Mouse (Mus musculus) kidney, adult 2 months (tissue): ENCODE measurements around the gene Zfp646. TPM values are rescaled to one million over a fixed set of nuclear protein-coding genes. Genes with fewer than 3 reads are reported as not detected.

ENCODE experiments used
- DNase-seq: peaks from one replicate; pipeline ENCODE4 v3.0.0; 2021
- H3K27ac ChIP-seq: fragments of 200-500 bp; 2 replicates; pipeline ENCODE4 v1.5.1; 2012; ENCODE audit warnings: low read depth, low read length, control low read depth, inconsistent platforms; ENCODE audit not compliant: insufficient read depth
- H3K27me3 ChIP-seq: fragments of 200-500 bp; replicated peaks from 2 replicates; pipeline ENCODE4 v1.6.1; 2012; ENCODE audit warnings: mild to moderate bottlenecking, moderate library complexity, low read length, inconsistent platforms; ENCODE audit not compliant: control insufficient read depth, insufficient read depth
- H3K36me3 ChIP-seq: fragments of 200-500 bp; 2 replicates; pipeline ENCODE4 v1.6.1; 2012; ENCODE audit warnings: mild to moderate bottlenecking, moderate library complexity, low read length, inconsistent platforms; ENCODE audit not compliant: control insufficient read depth, insufficient read depth
- H3K4me1 ChIP-seq: fragments of 200-500 bp; 2 replicates; pipeline ENCODE4 v1.6.1; 2011; ENCODE audit warnings: low read length; ENCODE audit not compliant: control insufficient read depth, insufficient read depth
- H3K4me3 ChIP-seq: fragments of 200-500 bp; 2 replicates; pipeline ENCODE4 v1.5.1; 2011; ENCODE audit warnings: mild to moderate bottlenecking, low read depth, low read length, control low read depth; ENCODE audit not compliant: insufficient read depth
- CTCF ChIP-seq: fragments of 200-500 bp; conservative IDR thresholded peaks from 2 replicates; pipeline ENCODE4 v1.5.1; 2011; ENCODE audit warnings: low read depth, mild to moderate bottlenecking, control low read depth, low read length, moderate library complexity, mixed read lengths; ENCODE audit not compliant: insufficient read depth, insufficient read length
- POLR2A ChIP-seq: fragments of 200-500 bp; IDR thresholded peaks from one replicate; pipeline ENCODE4 v1.6.1; 2011; ENCODE audit warnings: low read depth, low read length, control low read depth
- WGBS: fragments of 180-500 bp; shearing (Covaris S2); methylation state at CpG from one replicate; pipeline ENCODE4 v1.1.7; 2018; 5-methylcytosine and 5-hydroxymethylcytosine counted together
- polyA plus RNA-seq: library from polyadenylated mRNA; depleted of rRNA; stranded (reverse); fragments of >200 nt; gene quantifications from 2 replicates; pipeline ENCODE4 v1.2.3, GENCODE M21; 2012

Zfp646 gene
- polyA plus RNA-seq, 1 experiment: 11.9 TPM

DNA sequence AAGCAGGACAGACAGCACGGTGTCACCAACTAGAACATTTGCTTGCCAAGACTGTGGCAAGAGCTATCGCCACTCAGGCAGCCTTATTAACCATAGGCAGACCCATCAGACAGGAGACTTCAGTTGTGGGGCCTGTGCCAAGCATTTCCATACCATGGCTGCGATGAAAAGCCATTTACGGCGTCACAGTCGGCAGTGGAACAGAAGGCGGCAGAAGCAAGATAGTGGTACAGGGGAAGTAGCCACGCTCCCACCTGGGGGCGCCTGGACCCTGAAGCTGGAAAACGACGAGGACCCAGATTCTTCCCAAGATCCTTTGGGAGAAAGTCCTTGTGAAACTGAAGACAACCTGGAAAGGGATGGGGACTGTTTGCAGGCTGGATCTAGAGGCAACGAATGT lies 4.4 kb downstream of the Zfp646 start:
- Histone ChIP-seq H3K4me1 (peaks cover 7% of the 10 kb centered on the region; the same call in 1 of the 2 replicates), H3K27me3 (no peaks in the 10 kb centered on the region), H3K4me3 (no peak overlapping the region), H3K27ac (no peak overlapping the region), H3K36me3 (no peaks in the 10 kb centered on the region; the same call in 1 of the 2 replicates)
- TF ChIP-seq CTCF (no peak), POLR2A (no peak)
- WGBS: 78% methylated on average over 12 of the region's 12 CpGs
- DNase-seq: no peak

DNA sequence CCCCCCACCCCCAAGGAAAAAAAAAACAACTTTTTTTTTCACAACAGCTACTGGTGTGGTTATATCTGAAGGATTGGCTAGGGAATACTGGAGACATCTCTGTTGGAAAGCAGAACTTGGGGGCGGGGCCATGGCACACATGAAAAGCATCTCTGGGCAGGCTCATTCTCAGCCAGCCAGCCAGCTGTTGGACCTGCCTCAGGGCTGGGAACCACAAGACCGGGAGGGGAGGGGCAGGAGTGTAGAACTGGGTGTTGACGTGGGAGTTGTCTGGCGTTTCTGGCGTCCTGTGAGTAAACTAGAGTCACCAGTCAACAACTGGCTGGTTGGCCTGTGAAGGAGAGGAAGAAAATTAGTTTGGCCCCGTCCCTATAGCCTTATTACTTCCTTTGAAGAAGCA lies 9.9 kb downstream of the Zfp646 start:
- H3K4me3 ChIP-seq: no peak overlapping the region

DNA sequence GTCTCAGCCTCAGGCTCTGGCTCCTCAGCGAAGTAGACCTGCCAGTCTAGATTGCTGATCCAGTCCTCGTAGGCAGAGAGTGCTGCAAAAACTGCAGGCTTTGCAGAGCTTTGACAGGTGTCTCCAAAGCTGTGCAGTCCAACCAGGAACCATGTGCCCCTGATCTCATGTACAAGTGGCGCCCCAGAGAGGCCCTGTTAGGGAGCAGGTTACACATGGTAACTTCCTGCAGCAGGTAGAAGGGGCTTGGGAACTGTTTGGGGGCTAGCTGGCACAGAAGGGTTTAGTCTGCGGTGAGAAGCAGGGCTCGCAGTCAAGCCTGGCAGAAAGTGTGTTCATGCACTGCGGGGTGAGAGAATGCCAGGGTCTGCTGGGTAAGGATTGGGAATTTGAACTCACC lies 10.5 kb downstream of the Zfp646 start:
- 88% methylated on average over 6 of the region's 6 CpGs for WGBS
- H3K36me3 ChIP-seq: no peaks in the 10 kb centered on the region; the same call in none of the 2 replicates

More for the DNA sequence above, 9.9 kb downstream of the Zfp646 start:
- WGBS: 44% methylated on average over 6 of the region's 6 CpGs
- no peaks in the 10 kb centered on the region for H3K27me3 ChIP-seq
- peak; percentile 32 for DNase-seq
- no peak overlapping the region for H3K27ac ChIP-seq
- TF ChIP-seq POLR2A (no peak), CTCF (no peak)
- H3K36me3 ChIP-seq: no peaks in the 10 kb centered on the region; the same call in none of the 2 replicates
- H3K4me1 ChIP-seq: peaks cover 4% of the 10 kb centered on the region; the same call in 1 of the 2 replicates

DNA sequence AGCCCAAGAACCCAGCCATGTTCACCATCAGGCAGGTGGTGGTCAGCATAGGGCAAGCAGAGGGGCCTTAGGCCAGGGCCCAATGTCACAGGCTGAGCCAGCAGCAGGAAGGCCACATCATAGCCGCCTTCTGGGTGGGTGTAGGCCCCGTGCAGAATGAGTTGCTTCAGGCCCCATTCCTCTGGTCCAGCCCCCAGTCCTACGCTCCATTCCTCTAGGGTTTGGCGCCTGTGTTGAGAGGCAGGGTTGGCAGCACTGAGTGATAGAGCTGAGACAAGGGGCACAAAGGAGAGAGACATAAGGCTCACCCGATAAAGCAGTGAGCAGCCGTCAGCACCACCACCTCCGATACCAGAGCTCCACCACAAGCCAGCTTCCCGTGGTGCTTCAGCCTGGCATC lies 11.2 kb downstream of the Zfp646 start:
- Histone ChIP-seq H3K27me3 (no peaks in the 10 kb centered on the region), H3K4me1 (peaks cover 4% of the 10 kb centered on the region; the same call in 1 of the 2 replicates), H3K4me3 (no peak overlapping the region), H3K36me3 (no peaks in the 10 kb centered on the region; the same call in none of the 2 replicates), H3K27ac (no peak overlapping the region)
- DNase-seq: no peak
- 84% methylated on average over 8 of the region's 8 CpGs for WGBS
- TF ChIP-seq POLR2A (no peak), CTCF (no peak)

More for the DNA sequence above, 10.5 kb downstream of the Zfp646 start:
- peaks cover 4% of the 10 kb centered on the region; the same call in 1 of the 2 replicates for H3K4me1 ChIP-seq
- H3K27ac ChIP-seq: no peak overlapping the region
- no peak overlapping the region for H3K4me3 ChIP-seq
- no peaks in the 10 kb centered on the region for H3K27me3 ChIP-seq
- TF ChIP-seq POLR2A (no peak), CTCF (no peak)
- no peak for DNase-seq

DNA sequence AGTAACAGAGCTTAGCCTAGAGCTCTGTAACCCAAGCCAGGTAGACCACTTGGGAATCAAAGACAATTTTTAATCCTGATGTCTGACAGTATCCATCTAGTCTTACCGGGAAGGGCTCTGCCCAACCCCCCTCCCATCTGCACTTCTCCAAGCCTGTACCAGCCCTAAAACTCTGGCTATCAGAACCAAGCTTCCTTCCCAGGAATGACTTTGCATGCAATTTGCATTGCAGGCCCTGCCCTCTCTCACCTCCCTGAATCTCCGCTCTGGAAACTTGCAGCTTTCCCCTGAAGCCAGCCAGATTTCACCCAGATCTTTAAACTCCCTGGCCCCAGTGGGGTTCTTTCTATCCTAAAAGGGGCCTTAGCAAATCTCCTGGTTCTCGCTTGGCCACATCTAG lies 11.8 kb downstream of the Zfp646 start:
- TF ChIP-seq POLR2A: no peak
- TF ChIP-seq CTCF: no peak
- Histone ChIP-seq H3K27ac (no peak overlapping the region), H3K4me1 (peaks cover 4% of the 10 kb centered on the region; the same call in 1 of the 2 replicates), H3K4me3 (no peak overlapping the region), H3K36me3 (no peaks in the 10 kb centered on the region; the same call in 1 of the 2 replicates), H3K27me3 (no peaks in the 10 kb centered on the region)
- WGBS: 80% methylated on average over 3 of the region's 3 CpGs
- no peak for DNase-seq

DNA sequence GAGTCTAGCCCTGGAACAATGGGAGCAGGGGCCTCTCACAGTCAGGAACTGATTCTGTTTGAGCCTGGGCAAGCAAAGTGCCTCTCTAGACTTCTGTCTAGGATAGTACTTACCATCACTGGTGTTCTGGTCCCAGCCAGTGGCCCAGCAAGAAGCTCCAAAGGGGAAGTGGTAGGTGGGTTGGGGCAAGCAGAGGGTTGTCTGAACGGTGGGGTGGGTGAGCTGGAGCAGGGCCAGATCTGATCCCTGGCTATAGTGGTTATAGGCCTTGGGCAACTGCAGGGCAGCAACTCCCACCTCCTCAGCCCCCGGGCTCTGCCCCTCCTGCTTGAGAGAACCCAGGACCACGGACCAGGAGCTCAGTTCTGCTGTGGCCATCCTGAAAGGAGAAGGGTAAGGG lies 12.8 kb downstream of the Zfp646 start:
- H3K36me3 ChIP-seq: no peaks in the 10 kb centered on the region; the same call in 1 of the 2 replicates

DNA sequence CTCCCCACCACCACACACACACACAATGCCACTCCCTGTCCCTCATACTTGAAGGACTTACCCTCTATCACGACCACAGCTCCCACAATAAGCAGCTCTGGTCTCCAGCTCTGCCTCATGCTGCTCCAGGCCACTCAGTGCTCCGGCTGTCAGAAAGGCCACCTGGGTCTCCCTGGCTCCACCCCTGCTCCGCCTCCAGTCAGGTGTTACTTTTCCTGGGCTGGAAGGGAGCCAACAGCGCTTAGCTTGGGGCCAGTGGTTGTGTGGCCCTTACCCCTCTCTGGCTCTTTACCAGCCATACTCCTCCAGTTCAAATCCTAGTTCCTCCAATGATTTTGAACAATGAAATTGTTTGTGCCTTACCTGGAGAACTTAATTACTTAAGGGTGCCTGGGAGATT lies 14.8 kb downstream of the Zfp646 start, which contains the start of gene Prss53:
Gene Prss53 (minus strand): TSS at position 173 of the 400 bp plus-strand sequence.
- peak; percentile 89 for DNase-seq
- no peaks in the 10 kb centered on the region for H3K27me3 ChIP-seq
- no peak within 1 kb of the TSS for H3K27ac ChIP-seq
- H3K36me3 ChIP-seq: no peaks in the 10 kb centered on the region; the same call in 1 of the 2 replicates
- no peaks in the 10 kb centered on the region; the same call in 1 of the 2 replicates for H3K4me1 ChIP-seq
- WGBS: 20% methylated on average over 4 of the region's 4 CpGs
- no peak within 1 kb of the TSS for H3K4me3 ChIP-seq
- TF ChIP-seq POLR2A (no peak), CTCF (no peak)

More for the DNA sequence above, 12.8 kb downstream of the Zfp646 start:
- Histone ChIP-seq H3K4me3 (no peak overlapping the region), H3K27ac (no peak overlapping the region), H3K27me3 (no peaks in the 10 kb centered on the region), H3K4me1 (peaks cover 2% of the 10 kb centered on the region; the same call in 1 of the 2 replicates)
- DNase-seq: no peak
- no peak for TF ChIP-seq POLR2A
- TF ChIP-seq CTCF: no peak
- 40% methylated on average over 3 of the region's 3 CpGs for WGBS
